Mouse (Mus musculus) thymus, postnatal 14 days (tissue): ENCODE measurements around the gene Polq.
A peak's percentile ranks its signal among the peaks of the same experiment; 100 is the strongest.
"Not testable (repeated sequence)": the region's sequence is repeated elsewhere in the genome, so short reads cannot be mapped to it uniquely, and the experiment has no call there.

Source experiments
- DNase-seq: peaks from one replicate; pipeline ENCODE4 v3.0.0; 2021

Polq gene

DNA sequence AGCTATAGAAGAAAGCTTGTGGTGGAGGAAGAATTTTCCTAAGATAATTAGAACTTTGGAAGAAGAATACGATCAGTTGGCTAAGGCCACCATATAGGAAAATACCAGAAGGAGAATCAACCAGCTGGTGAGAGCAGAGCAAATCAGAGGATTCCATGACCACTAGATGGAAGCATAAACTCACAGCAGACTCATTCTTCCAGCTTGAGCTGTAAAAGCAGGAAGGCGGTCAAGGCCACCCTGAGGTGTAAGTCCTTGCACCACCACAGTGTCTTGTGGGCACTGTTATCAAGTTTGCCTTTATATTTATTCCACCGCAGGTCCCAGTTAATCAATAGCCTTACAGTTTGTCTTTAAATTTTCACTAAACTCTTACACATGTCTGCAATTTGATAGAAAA is 97.7 kb downstream of the Polq start:
- DNase-seq: peak; percentile 16

- not testable (repeated sequence) for DNase-seq
Measured at GRCm38 (mm10) chr16:37125190-37125589, 113.6 kb downstream of the Polq start.
